In the genomic region with DNA sequence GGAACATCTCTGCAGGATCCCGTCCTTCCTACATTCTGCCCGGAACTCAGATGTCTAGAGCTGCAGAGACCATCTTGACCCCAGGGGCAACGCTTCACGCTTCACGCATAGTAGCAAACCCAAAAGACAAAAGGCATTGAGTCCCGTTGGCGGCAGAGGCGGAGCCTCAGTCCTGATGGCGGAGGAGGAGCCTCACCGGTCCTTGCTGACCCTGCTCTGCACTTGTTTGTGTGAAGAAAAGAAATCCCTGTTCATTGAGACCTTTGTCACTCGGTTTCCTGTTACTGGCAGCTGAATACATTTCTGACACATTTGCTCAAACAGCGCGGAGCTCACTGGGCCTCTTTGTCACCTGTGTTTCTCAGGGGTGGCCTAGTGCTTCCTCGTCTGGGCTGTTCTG, we compare ENCODE assay signal across 13 mouse cellular contexts. TPM values are rescaled to one million over a fixed set of nuclear protein-coding genes. Genes with fewer than 3 reads are reported as not detected.
"Had no signal": no experiment of that assay in that cellular context is flagged by ENCODE, and none has a peak within 500 bp of the region (broad histone marks: within the 10 kb centered on the region; RNA-seq: fewer than 3 reads in every experiment).

No protein-coding gene starts in this region.

- DNase-seq: kidney, adult 9 months; kidney, postnatal 4 days; right cerebral cortex, postnatal 25 days; thymus, adult 2 months; thymus, postnatal 36 days had no signal

- H3K9ac ChIP-seq: liver, embryonic 12.5 days; lung, embryonic 15.5 days; neural tube, embryonic 13.5 days had no signal

- H3K27me3 ChIP-seq: lung, embryonic 15.5 days had no signal

- H3K36me3 ChIP-seq: liver, embryonic 12.5 days; neural tube, embryonic 13.5 days had no signal

- ATAC-seq: liver, embryonic 12.5 days; midbrain, embryonic 16.5 days had no signal

- H3K27ac ChIP-seq: layer of hippocampus, adult 2 months; liver, embryonic 12.5 days; neural tube, embryonic 13.5 days had no signal

- H3K4me1 ChIP-seq: neural tube, embryonic 13.5 days had no signal

- H3K4me2 ChIP-seq: liver, embryonic 12.5 days; lung, embryonic 15.5 days; midbrain, embryonic 11.5 days; neural tube, embryonic 13.5 days had no signal

- H3K4me3 ChIP-seq: layer of hippocampus, adult 2 months; liver, embryonic 12.5 days; lung, embryonic 15.5 days; neural tube, embryonic 13.5 days had no signal

- H3K9me3 ChIP-seq: liver, embryonic 12.5 days; lung, embryonic 15.5 days had no signal

RNA-seq across cellular contexts. Expression of gene Gm20431, which starts 34.2 kb away (rescaled TPM):
- total RNA-seq: megakaryocyte progenitor cell, adult 5-6 weeks had no signal
- polyA plus RNA-seq: liver, embryonic 16.5 days had no signal
